Mouse (Mus musculus) MEL (cell line): ENCODE results near the gene Acadm. TPM values are rescaled to one million over a fixed set of nuclear protein-coding genes. Genes with fewer than 3 reads are reported as not detected.

Source experiments
- DNase-seq: peaks from one replicate; pipeline ENCODE4 v3.0.0; 2011; ENCODE audit warnings: low read depth, low spot score
- H3K27ac ChIP-seq: 2 replicates; pipeline ENCODE4 v1.5.1; 2012; ENCODE audit warnings: low read depth, mild to moderate bottlenecking, control low read depth, low read length, moderate library complexity; ENCODE audit not compliant: control insufficient read depth
- H3K27me3 ChIP-seq, 2 experiments: fragments of 150-350 bp in 1 of 2; sonication (generic) in 1 of 2; 2 replicates each; pipeline ENCODE4 v1.6.1; 2012; ENCODE audit warnings: low read length in 2 of 2, mild to moderate bottlenecking in 2 of 2, improper control_type of control experiment in 1 of 2, moderate library complexity in 1 of 2; ENCODE audit not compliant: insufficient read depth in 2 of 2, control insufficient read depth in 1 of 2
- H3K36me3 ChIP-seq, 2 experiments: 2 replicates each; pipeline ENCODE4 v1.6.1; 2012 to 2014; ENCODE audit warnings: low read length in 2 of 2, improper control_type of control experiment in 1 of 2, inconsistent platforms in 1 of 2, mild to moderate bottlenecking in 1 of 2; ENCODE audit not compliant: insufficient read depth in 2 of 2, control insufficient read depth in 1 of 2
- H3K4me1 ChIP-seq, 2 experiments: fragments of 150-350 bp in 1 of 2; sonication (generic) in 1 of 2; 2 replicates each; pipeline ENCODE4 v1.6.1; 2012; ENCODE audit warnings: low read length in 2 of 2, improper control_type of control experiment in 1 of 2, mild to moderate bottlenecking in 1 of 2; ENCODE audit not compliant: insufficient read depth in 2 of 2, control insufficient read depth in 1 of 2
- H3K4me3 ChIP-seq, 2 experiments: fragments of 150-350 bp in 1 of 2; sonication (generic) in 1 of 2; 2 replicates each; pipeline ENCODE4 v1.5.1; 2012; ENCODE audit warnings: low read depth in 2 of 2, low read length in 2 of 2, mild to moderate bottlenecking in 2 of 2, moderate library complexity in 2 of 2, control low read depth in 1 of 2, improper control_type of control experiment in 1 of 2; ENCODE audit not compliant: control insufficient read depth in 1 of 2, insufficient read depth in 1 of 2
- H3K79me2 ChIP-seq: 2 replicates; pipeline ENCODE4 v1.6.1; 2012; ENCODE audit warnings: mild to moderate bottlenecking, low read length, moderate library complexity; ENCODE audit not compliant: control insufficient read depth, poor library complexity, insufficient read depth
- H3K9ac ChIP-seq: 2 replicates; pipeline ENCODE4 v1.6.1; 2012; ENCODE audit warnings: low read depth, mild to moderate bottlenecking, control low read depth, low read length, moderate library complexity; ENCODE audit not compliant: control insufficient read depth, poor library complexity, severe bottlenecking
- H3K9me3 ChIP-seq: fragments of 150-350 bp; sonication (generic); replicated peaks from 2 replicates; pipeline ENCODE4 v1.6.1; 2012; ENCODE audit warnings: mild to moderate bottlenecking, low read length, improper control_type of control experiment, moderate library complexity; ENCODE audit not compliant: insufficient read depth
- BHLHE40 ChIP-seq: IDR thresholded peaks from 2 replicates; pipeline ENCODE4 v1.6.1; 2012; ENCODE audit warnings: low read depth, mild to moderate bottlenecking, inconsistent platforms, low read length, improper control_type of control experiment, borderline replicate concordance
- CHD1 ChIP-seq: IDR thresholded peaks from 2 replicates; pipeline ENCODE4 v1.6.1; 2012; ENCODE audit warnings: low read depth, mild to moderate bottlenecking, inconsistent platforms, low read length, improper control_type of control experiment
- E2F4 ChIP-seq: IDR thresholded peaks from 2 replicates; pipeline ENCODE4 v1.6.1; 2011; ENCODE audit warnings: low read depth, low read length, improper control_type of control experiment, borderline replicate concordance
- ETS1 ChIP-seq: IDR thresholded peaks from 2 replicates; pipeline ENCODE4 v1.6.1; 2012; ENCODE audit warnings: low read depth, mild to moderate bottlenecking, inconsistent platforms, low read length, improper control_type of control experiment, moderate library complexity
- GABPA ChIP-seq: IDR thresholded peaks from 2 replicates; pipeline ENCODE4 v1.6.1; 2012; ENCODE audit warnings: low read depth, mild to moderate bottlenecking, inconsistent platforms, low read length, improper control_type of control experiment, moderate library complexity
- HCFC1 ChIP-seq: IDR thresholded peaks from 2 replicates; pipeline ENCODE4 v1.6.1; 2012; ENCODE audit warnings: low read depth, mild to moderate bottlenecking, inconsistent platforms, low read length, improper control_type of control experiment, moderate library complexity
- MAX ChIP-seq: IDR thresholded peaks from 2 replicates; pipeline ENCODE4 v1.6.1; 2011; ENCODE audit warnings: low read length, improper control_type of control experiment
- MEF2A ChIP-seq: IDR thresholded peaks from 2 replicates; pipeline ENCODE4 v1.6.1; 2014; ENCODE audit warnings: low read depth, mild to moderate bottlenecking, inconsistent platforms, low read length, improper control_type of control experiment; ENCODE audit not compliant: poor library complexity, insufficient replicate concordance, severe bottlenecking; ENCODE audit errors: extremely low read depth
- MYB ChIP-seq: IDR thresholded peaks from 2 replicates; pipeline ENCODE4 v1.6.1; 2011; ENCODE audit warnings: mild to moderate bottlenecking, low read depth, low read length, improper control_type of control experiment
- MYC ChIP-seq: IDR thresholded peaks from 2 replicates; pipeline ENCODE4 v1.6.1; 2011; ENCODE audit warnings: low read depth, mild to moderate bottlenecking, low read length, improper control_type of control experiment, moderate library complexity
- POLR2AphosphoS2 ChIP-seq: IDR thresholded peaks from 2 replicates; pipeline ENCODE4 v1.6.1; 2011; ENCODE audit warnings: low read length, improper control_type of control experiment
- RAD21 ChIP-seq: IDR thresholded peaks from 2 replicates; pipeline ENCODE4 v1.6.1; 2011; ENCODE audit warnings: mild to moderate bottlenecking, low read depth, low read length, improper control_type of control experiment
- RCOR1 ChIP-seq: IDR thresholded peaks from 2 replicates; pipeline ENCODE4 v1.6.1; 2012; ENCODE audit warnings: low read depth, mild to moderate bottlenecking, inconsistent platforms, low read length, improper control_type of control experiment
- TBP ChIP-seq: IDR thresholded peaks from 2 replicates; pipeline ENCODE4 v1.8.0; 2011; ENCODE audit warnings: low read depth, low read length, improper control_type of control experiment
- UBTF ChIP-seq: IDR thresholded peaks from 2 replicates; pipeline ENCODE4 v1.6.1; 2012; ENCODE audit warnings: low read depth, mild to moderate bottlenecking, inconsistent platforms, low read length, improper control_type of control experiment, moderate library complexity, borderline replicate concordance; ENCODE audit not compliant: insufficient read depth
- ZNF384 ChIP-seq: IDR thresholded peaks from 2 replicates; pipeline ENCODE4 v1.6.1; 2012; ENCODE audit warnings: low read depth, mild to moderate bottlenecking, inconsistent platforms, low read length, improper control_type of control experiment
- polyA plus RNA-seq, 2 experiments: library from polyadenylated mRNA; stranded (reverse) in 1 of 2; unstranded in 1 of 2; fragments of >175 nt in 1 of 2; fragments of >200 nt in 1 of 2; gene quantifications; 2 replicates each; pipeline versions ENCODE4 v1.2.1 to v1.2.4; 2012; ENCODE audit warnings: low replicate concordance in 2 of 2, low read depth in 1 of 2; ENCODE audit not compliant: insufficient read length in 2 of 2, insufficient read depth in 1 of 2, missing spikeins in 1 of 2
- total RNA-seq: library from RNA; depleted of rRNA; stranded (reverse); fragments of 300-350 nt; gene quantifications from 2 replicates; pipeline ENCODE4 v1.2.3, GENCODE M21; 2012

Acadm gene
- total and polyA plus RNA-seq, 3 experiments: 36.7 to 44.3 TPM; not detected in 1

DNA sequence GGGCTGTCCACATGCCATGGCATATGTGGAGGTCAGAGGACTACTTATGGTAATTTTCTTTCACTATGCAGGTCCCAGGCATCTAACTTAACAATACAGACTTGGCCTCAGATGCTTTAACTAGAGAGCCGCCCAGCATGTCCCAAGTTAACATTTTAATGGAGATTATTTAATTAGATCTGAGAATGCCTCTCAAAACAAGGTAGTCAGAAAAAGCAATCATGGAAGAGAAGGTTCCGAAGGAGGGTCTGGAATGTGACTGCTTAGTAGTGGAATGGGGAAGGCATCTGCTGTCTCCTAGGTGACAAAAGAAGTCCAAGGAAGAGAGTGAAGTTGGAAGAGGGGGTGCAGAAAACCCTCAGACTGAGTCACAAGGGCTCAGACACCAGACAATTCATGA lies 36.2 kb upstream of the Acadm start:
- no peaks in the 10 kb centered on the region for H3K79me2 ChIP-seq
- H3K9me3 ChIP-seq: no peaks in the 10 kb centered on the region
- no peak overlapping the region for H3K9ac ChIP-seq
- H3K36me3 ChIP-seq: no peaks in the 10 kb centered on the region
- H3K27ac ChIP-seq: no peak overlapping the region
- DNase-seq: no peak
- peaks cover 3% of the 10 kb centered on the region in 2 experiments; a peak in 3 of 4 replicates for H3K27me3 ChIP-seq
- no peak overlapping the region for H3K4me3 ChIP-seq
- no peaks in the 10 kb centered on the region for H3K4me1 ChIP-seq
- TF ChIP-seq MAX (no peak), RAD21 (no peak), RCOR1 (no peak), GABPA (no peak)

DNA sequence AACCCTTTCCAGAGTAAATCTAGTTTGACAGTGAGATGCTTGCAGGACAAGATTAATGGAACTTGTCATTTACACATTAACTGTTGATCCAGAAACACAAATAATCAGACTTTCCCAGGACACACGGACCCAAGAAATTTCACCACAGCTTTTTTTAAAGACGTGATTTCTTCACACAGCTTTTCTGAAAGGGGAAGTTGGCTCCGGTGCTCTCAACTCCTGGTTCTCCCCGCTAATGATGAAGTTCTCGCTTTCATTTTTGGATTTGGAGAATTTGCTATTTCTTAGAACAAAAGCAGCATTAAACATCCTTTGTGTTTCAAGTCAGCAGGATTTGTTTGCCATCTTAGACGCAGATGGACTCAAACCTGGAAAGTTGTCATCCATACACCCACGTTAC lies 31.4 kb upstream of the Acadm start:
- Histone ChIP-seq H3K27me3 (peaks cover 3% of the 10 kb centered on the region in 2 experiments; a peak in 2 of 4 replicates), H3K79me2 (no peaks in the 10 kb centered on the region), H3K4me3 (no peak overlapping the region), H3K9ac (no peak overlapping the region), H3K9me3 (no peaks in the 10 kb centered on the region), H3K36me3 (no peaks in the 10 kb centered on the region), H3K4me1 (no peaks in the 10 kb centered on the region), H3K27ac (no peak overlapping the region)
- TF ChIP-seq MEF2A (no peak), CHD1 (no peak), POLR2AphosphoS2 (no peak), MYB (no peak), ZNF384 (no peak), HCFC1 (no peak), UBTF (no peak), TBP (no peak), MYC (no peak), RAD21 (no peak), E2F4 (no peak), BHLHE40 (no peak), ETS1 (no peak)
- DNase-seq: no peak
